Mouse (Mus musculus) left cerebral cortex, postnatal 4 days (tissue): ENCODE measurements around the gene Prss16. TPM values are rescaled to one million over a fixed set of nuclear protein-coding genes. Genes with fewer than 3 reads are reported as not detected.

Source experiments
- DNase-seq: peaks from one replicate; pipeline ENCODE4 v3.0.0-alpha.2; 2022
- intact Hi-C: fragments of 180-260 bp; cut with DNase I; formaldehyde crosslinking; loops from one replicate; pipeline ENCODE4 v1.15.1; 2025
- total RNA-seq, 2 experiments: library from RNA; stranded (reverse); gene quantifications; 2 replicates each; pipeline ENCODE4 v1.2.3; 2021

Prss16 gene
- total RNA-seq, 2 experiments from 2014 or later: not detected

DNA sequence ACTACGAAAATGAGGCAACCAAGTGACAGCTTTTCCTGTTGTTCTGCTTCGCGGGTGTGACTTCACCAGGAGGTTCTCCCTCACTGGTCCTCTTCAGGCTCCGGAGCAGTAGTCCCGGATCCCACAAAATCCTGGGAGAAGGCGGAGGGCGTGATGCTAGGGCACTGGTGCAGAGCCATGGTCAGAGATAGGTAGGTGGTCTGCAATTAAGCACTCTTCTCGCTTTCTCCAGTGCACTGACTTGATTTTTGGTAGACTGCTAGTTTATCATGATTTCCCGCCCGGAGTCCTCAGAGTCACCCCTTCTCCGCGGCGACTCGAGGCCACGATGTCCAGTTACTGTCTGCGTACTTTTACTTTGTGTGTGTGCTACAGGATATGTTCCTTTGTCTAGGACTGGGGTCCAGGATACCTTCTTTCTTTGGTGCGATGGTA lies 4.9 kb upstream of the Prss16 start:
- DNase-seq: no peak
- intact Hi-C loops: no loop called here

- DNase-seq: no peak
- intact Hi-C loops: no loop called here
Observed at GRCm38 (mm10) chr13:22013716-22014115, 4.2 kb upstream of the Prss16 start.

DNA sequence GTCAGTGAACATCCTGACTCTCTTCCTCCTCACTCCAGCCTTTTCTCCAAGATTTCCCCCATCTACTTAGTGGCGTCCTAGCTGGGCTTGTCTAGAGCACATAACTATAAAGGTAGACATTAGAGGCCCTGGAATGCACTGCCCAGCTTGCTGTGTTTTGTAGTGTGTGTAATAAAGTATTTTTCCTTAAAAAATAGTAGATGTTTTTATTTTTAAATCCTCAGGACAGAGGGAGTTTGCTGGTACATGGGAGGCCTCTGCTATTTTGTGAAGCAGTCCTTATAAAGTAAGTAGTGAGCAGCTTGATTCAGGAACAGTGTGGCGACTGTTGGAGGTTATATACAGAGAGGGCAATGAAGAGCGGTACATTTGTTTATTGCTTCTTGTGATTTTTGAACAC lies 835 bp downstream of the Prss16 start:
- intact Hi-C loops: no loop called here
- DNase-seq: no peak

DNA sequence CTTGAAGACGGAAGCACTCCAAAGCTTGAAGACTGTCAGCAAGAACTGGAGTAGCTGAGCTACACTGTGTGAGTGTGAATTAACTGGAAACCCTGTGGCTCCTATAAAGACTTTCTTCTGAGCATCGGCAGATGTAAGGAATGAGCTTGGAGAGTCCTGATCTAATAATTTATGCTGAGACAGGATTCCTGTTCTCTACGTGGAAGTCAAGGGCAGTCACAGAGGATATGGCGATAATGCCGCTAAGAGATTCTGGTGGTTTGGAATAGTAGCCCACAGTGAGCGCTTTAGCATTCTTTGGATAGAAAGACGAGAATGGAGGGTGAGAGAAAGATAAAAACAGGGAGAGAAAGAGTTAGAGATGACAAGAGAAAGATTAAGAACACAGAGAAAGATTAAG lies 1.7 kb downstream of the Prss16 start:
- DNase-seq: no peak
- intact Hi-C loops: no loop called here

DNA sequence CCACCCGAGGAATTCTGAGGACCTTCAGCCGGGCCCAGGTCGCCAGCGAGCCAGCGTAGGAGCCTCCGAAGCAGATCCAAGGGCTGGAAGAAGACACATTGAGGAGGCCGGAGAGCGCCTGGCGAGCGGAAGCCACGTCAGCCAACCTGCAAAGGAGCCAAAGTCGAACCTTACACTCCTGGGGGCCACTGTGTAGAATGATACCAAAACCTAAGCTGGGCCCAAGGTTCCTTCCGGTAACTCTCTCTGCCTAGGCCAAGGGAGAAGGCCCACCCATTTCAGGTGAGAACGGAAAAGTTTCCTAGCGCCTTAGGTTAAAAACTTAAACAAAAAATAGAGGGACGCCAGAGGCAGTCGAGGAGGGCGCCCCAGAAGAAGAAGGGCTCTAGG lies 2.4 kb downstream of the Prss16 start:
- DNase-seq: no peak
- intact Hi-C loops: no loop called here

DNA sequence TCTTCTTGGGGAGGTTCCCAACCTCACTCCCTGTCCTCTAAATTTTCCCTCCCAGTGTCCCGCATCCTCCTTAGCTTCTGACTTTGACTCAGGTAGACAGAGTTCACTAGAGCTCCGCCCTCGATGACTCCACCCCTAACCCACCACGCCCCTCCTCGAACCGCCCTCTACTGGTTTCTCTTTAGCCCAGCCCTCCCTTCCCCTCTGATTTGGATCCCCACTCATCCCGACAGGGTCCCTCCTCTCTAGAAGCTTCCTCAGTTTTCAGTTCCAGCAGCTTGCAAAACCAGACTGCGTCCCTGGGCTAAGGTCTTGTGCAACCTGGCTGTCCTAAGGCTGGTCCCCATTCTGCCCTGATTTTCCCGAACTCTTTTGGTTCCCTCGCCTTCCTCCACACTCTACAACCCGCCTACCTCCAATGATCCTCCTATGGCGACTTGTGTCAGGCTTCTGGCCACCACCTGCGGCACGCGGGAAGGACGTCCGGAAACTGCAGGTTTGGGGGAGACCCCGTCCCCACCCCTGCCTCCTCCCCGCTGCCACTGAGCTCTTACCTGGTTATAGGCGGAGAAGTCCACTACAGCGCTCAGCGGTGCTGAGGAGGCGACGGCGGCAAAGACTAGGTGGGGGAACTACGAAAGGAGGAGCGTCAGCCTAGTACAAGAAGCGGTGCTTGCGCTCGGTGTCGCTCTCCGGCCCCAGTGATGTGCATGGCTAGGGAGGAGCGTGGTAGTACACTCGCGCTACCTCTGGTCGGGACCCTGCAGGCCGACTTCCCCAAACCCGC lies 3.0 kb downstream of the Prss16 start:
- DNase-seq: no peak
- intact Hi-C loops: no loop called here

DNA sequence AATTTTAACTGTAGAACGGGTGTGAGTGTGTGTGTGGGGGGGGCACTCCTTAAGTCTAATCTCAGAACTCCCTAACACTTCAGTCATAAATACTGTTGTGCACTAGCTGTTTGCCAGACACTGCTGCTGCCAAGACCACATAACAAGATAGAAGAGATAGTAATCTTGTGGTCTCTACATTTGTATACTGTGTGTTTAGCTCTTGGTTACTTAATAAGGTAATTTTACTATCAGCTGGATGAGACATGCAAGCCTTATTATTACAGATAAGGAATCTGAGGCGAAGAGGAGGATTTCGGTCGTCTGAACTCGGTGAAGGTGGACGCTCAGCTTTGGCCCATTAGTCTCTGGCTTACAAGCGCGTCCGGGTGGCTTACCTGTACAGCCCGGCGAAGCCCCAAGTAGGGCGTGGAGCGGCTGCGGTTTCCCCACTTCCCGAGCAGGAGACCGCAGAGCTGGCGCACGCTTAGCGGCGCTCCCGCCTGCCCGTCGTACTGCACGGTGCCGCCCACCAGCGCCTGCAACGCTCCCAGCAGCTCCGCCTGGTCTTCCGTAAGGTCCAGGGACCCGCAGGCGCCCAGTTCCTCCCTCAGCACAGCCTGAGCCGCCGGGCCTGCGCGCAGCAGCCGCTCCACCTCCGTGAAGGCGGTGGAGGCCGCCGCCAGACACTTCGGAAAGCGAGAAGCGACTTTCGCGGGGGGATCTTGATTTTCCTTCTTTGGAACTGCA lies 3.8 kb downstream of the Prss16 start:
- intact Hi-C loops: no loop called here
- no peak for DNase-seq

- no peak for DNase-seq
- intact Hi-C loops: no loop called here
Observed at GRCm38 (mm10) chr13:22001823-22002222, 7.7 kb downstream of the Prss16 start.

DNA sequence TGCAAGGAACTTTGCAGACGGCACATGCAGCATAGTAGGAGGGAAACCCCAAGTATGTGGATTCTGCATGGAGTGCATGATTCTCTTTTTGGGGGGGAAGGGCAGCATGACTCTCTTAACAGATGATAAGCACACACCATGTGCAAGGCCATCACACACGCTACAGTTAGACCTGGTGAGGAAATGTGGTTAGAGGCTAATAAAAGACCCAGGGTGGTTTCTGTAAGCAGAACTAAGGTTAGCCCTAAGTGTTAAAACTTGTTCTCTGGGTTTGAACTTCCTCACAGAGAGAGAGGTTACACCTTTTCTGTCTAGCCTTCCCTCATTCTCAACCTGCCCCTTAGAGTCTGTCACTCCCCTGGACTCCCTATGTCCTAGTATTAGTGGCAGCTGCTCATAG lies 8.2 kb downstream of the Prss16 start:
- intact Hi-C loops: no loop called here
- DNase-seq: no peak

DNA sequence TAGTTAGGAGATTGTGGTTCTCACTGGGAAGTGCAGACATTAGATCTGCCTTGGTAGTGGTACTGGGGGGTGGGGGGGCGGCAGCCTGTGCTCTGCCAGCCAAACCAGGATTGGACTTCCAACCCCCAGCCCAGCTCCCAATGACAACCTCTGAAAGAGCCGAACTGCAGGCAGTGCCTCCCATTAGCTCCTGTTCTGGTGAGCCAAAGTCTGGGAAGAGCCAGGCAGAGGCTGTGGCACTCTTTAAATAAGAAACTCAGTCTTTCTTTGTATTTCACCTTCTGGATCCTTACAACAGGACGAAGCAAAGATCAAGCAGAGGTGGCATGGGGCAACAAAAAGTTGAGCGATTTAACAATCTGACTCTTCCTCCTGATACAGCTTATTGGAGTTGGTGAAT lies 10.4 kb downstream of the Prss16 start:
- intact Hi-C loops: no loop called here
- DNase-seq: no peak

- intact Hi-C loops: no loop called here
- no peak for DNase-seq
Observed at GRCm38 (mm10) chr13:21998412-21998811, 11.1 kb downstream of the Prss16 start.

DNA sequence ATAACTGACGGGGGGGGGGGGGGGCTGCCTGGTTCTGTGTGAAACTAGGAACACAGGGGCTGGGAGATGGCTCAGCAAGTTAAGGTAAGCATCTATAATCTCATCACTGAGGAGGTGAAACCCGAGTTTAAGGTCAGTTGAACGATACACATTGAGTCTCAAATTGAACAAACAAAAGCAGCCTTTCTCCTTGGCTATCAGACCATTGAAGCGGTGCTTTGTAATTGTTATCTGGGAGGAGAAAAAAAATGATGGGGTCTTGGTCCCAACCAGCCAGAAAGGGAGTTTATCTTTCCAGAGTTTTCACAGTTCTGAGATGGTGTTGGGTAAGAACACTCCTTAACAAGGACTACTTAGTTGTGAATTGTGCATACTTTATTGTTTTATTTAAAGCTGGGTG lies 11.7 kb downstream of the Prss16 start:
- intact Hi-C loops: no loop called here
- DNase-seq: no peak

- intact Hi-C loops: no loop called here
- DNase-seq: no peak
Observed at GRCm38 (mm10) chr13:21997201-21997820, 12.2 kb downstream of the Prss16 start.

DNA sequence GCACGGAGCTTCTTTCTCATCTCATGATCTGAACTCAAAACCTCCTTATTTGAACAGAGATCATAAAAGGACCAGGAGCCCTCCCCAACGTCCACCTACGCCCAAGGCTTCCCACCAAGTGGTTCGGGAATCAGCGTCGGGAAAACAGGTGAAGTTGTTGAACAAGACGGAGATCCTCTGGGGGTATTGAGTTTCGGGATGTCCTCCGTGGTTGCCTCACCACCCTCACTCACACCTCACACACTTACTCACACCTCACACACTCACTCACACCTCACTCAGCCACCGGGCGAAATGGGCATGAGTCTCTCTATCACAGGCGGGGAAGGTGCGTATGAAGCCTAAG lies 12.7 kb downstream of the Prss16 start:
- intact Hi-C loops: no loop called here

GRCm38 (mm10) chr13:21996101-21996839 lies 13.3 kb downstream of the Prss16 start:
- intact Hi-C loops: no loop called here
- no peak for DNase-seq

More for the DNA sequence above, 12.7 kb downstream of the Prss16 start:
- no peak for DNase-seq

DNA sequence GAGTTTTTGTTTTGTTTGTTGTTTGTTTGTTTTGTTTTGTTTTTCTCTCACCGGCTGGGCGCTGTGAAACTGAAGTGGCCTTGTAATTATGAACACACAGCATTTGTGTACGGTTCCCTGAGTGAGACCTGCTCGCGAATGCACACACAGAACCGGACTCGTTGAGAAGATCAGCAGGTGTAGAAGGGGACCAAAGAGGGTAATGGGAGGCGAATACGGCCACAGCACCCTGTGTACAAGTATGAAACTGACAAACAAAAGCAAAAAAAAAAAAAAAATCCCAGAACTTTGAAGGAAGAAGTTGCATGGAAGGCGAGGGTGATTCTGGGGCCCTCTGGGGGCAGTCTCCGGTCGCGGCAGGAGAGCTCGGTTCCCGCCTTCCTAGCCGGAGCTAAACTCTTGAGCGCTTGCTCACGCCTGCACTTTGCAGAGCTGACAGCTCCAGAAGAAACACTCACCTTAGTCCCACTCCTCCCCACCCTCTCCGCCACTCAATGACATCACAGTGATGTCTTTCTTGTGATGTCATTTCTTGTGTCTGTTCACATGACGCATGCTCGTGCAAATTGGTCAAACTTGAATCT lies 14.1 kb downstream of the Prss16 start:
- peak; percentile 22 for DNase-seq

GRCm38 (mm10) chr13:21994896-21995295 lies 14.6 kb downstream of the Prss16 start:
- no peak for DNase-seq
- intact Hi-C loops: no loop called here

More for the DNA sequence above, 14.1 kb downstream of the Prss16 start:
- intact Hi-C loops: no loop called here

DNA sequence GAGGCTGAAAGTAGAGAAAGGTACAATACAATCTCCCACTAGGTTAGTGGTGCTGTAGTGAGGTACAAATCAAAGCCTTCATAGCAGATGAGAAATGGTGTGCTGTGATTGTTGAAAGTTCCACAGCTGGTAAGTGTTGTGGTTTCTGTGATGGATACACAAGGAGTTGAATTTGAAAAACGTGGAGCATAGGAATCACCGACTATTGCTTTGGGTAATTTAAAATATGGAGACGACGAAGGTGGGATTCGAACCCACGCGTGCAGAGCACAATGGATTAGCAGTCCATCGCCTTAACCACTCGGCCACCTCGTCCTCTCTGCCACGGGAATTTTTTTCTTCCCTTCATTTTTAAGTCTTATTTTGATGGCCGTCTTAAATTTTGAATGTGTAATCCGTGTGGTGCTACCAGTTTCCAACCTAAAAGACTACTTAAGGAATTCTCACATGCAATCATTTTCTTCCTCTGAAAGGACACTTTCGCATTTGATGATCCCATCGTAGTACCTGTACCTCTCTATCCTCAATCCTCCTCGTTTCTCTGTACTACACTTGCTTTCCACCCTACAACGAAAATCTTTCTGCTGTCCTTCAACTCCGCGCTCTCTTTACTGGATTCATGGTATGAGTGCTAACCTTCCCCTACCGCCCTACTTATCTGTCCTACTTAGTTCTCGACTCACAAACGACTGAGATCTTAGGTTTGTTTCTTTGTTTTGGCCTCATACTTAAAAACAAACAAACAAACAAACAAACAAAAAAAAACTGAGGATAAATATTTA lies 15.4 kb downstream of the Prss16 start:
- peak; percentile 27 for DNase-seq
- intact Hi-C loops: no loop called here

DNA sequence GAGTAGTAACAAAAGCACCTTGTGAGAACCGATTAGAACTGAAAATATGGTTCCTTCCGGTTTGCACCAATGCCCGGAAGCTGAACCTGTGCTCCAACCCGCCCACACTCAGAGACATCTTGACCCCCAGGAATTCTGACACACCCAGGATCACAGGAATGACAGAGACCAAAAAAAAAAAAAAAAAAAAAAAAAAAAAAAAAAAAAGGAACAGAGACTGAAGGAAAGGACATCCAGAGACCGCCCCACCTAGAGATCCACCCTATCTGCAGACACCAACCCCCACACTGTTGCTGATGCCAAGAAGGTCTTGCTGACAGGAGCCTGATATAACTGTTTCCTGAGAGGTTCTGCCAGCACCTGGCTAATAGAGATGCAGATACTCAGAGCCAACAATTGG lies 17.0 kb downstream of the Prss16 start:
- intact Hi-C loops: no loop called here
- DNase-seq: no peak

DNA sequence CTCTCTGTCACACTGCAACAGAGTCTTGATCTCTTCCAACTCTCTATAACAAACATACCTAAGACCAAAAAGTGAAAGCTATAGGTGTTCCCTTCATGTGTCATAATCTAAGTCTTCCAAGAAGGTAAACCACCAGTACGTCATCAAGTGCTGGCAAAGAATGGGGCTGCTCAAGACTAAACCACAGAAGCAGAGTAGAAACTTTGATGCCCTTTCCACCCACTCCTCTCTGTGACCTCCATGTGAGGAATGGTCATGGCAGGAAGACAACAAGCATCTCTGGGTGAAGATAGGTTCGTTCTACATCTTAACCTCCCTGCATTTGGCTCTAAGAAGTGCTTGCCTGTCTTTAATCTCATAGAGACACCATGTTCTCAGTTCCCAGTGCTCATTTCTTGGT lies 25.1 kb downstream of the Prss16 start:
- DNase-seq: no peak
- intact Hi-C loops: no loop called here
